Mouse (Mus musculus) embryo, embryonic 9.5 days (tissue): ENCODE results near the gene Tmc3.
A peak's percentile ranks its signal among the peaks of the same experiment; 100 is the strongest.

Experiments
- DNase-seq: peaks from one replicate; pipeline ENCODE4 v3.0.0-alpha.2; 2017; ENCODE audit errors: extremely low spot score

The Tmc3 gene

GRCm38 (mm10) chr7:83598997-83599912 is 14.5 kb downstream of the Tmc3 start:
- no peak for DNase-seq

- DNase-seq = peak; percentile 39
Observed at GRCm38 (mm10) chr7:83599913-83600286, 15.2 kb downstream of the Tmc3 start.

GRCm38 (mm10) chr7:83604180-83604944 is 19.6 kb downstream of the Tmc3 start:
- no peak for DNase-seq

GRCm38 (mm10) chr7:83606796-83607195 is 22.1 kb downstream of the Tmc3 start:
- no peak for DNase-seq

GRCm38 (mm10) chr7:83609891-83610290 is 25.2 kb downstream of the Tmc3 start:
- DNase-seq = no peak

- DNase-seq = no peak
Observed at GRCm38 (mm10) chr7:83611886-83612285, 27.2 kb downstream of the Tmc3 start.

GRCm38 (mm10) chr7:83615272-83615671 is 30.5 kb downstream of the Tmc3 start:
- no peak for DNase-seq

- DNase-seq = no peak
Observed at GRCm38 (mm10) chr7:83615815-83616214, 31.1 kb downstream of the Tmc3 start.

- DNase-seq = no peak
Observed at GRCm38 (mm10) chr7:83616268-83616667, 31.5 kb downstream of the Tmc3 start.

GRCm38 (mm10) chr7:83618709-83619108 is 34.0 kb downstream of the Tmc3 start:
- DNase-seq = no peak

GRCm38 (mm10) chr7:83622582-83622981 is 37.9 kb downstream of the Tmc3 start:
- no peak for DNase-seq

GRCm38 (mm10) chr7:83624065-83624464 is 39.3 kb downstream of the Tmc3 start:
- no peak for DNase-seq

- DNase-seq = no peak
Observed at GRCm38 (mm10) chr7:83626557-83627257, 42.0 kb downstream of the Tmc3 start.

GRCm38 (mm10) chr7:83627369-83627768 is 42.6 kb downstream of the Tmc3 start:
- no peak for DNase-seq

- DNase-seq = no peak
Observed at GRCm38 (mm10) chr7:83631073-83631827, 46.5 kb downstream of the Tmc3 start.

GRCm38 (mm10) chr7:83631828-83632681 is 47.3 kb downstream of the Tmc3 start, which contains the start of gene Stard5:
Stard5 (plus strand) TSS chr7:83631959.
- peak; percentile 91 for DNase-seq

GRCm38 (mm10) chr7:83632682-83633120 is 48.0 kb downstream of the Tmc3 start:
- DNase-seq = no peak

- no peak for DNase-seq
Observed at GRCm38 (mm10) chr7:83633856-83634255, 49.1 kb downstream of the Tmc3 start.

GRCm38 (mm10) chr7:83635726-83636125 is 51.0 kb downstream of the Tmc3 start:
- DNase-seq = no peak

- DNase-seq = no peak
Observed at GRCm38 (mm10) chr7:83636425-83636824, 51.7 kb downstream of the Tmc3 start.
